Mouse (Mus musculus) spleen, adult 18-20 months (tissue): ENCODE measurements around the gene Strn4.

ENCODE experiments used
- DNase-seq, 2 experiments: peaks; one replicate each; pipeline ENCODE4 v3.0.0; 2022; ENCODE audit warnings: mixed read lengths in 2 of 2

The Strn4 gene

GRCm38 (mm10) chr7:16842645-16843063 is 27.0 kb downstream of the Strn4 start, which contains the start of gene Prkd2:
Gene Prkd2, plus strand, starts transcription at chr7:16842902.
- DNase-seq, result peak; percentile 89 to 95

DNA sequence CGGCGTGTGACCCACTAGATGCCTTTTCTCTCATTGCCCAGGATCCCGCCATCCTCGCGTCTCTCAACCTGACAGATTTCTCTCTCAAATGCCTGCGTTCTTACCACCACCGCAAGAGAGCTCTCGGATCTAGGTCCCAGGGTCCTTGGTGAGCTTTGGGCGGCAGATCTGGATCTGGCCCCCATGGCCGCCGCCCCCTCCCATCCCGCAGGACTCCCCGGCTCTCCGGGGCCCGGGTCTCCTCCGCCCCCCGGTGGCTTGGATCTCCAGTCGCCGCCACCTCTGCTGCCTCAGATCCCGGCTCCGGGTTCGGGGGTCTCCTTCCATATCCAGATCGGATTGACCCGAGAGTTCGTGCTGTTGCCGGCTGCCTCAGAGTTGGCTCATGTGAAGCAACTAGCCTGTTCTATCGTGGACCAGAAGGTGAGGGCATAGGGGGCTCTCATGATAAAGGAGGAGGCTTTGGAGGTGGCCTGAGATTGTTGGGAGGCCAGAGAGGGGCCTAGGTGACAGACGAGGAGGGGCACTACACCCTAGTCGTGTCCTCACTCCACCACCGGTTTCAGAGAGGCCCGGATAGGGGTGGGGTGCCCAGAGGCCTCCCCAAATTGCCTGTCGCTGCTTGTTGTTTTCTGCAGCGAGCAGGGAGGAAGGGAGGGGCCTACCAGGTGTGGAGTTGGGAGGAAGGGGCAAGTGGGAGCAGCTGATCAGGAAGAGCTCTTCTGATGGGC is 27.9 kb downstream of the Strn4 start:
- peak; percentile 58 to 66 for DNase-seq

DNA sequence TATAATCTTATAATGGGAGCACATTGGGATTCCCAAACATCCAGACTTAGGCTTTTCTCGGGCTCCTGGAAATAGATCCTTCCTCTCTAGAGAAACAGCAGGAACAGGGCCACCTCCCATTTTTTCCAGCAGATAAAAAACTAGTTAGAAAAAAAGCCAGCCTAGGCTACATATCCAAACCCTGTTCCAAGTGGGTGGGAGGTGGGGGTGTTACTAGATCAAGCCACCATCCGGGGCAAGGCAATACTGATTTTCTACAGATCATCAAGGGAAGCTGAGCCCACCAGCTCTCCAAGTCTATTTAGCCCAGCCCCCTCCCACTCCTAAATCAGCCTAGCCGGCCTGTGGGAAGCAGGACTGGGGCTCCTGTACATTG is 29.0 kb downstream of the Strn4 start:
- peak in 1 of 2 experiments; percentile 10 for DNase-seq

DNA sequence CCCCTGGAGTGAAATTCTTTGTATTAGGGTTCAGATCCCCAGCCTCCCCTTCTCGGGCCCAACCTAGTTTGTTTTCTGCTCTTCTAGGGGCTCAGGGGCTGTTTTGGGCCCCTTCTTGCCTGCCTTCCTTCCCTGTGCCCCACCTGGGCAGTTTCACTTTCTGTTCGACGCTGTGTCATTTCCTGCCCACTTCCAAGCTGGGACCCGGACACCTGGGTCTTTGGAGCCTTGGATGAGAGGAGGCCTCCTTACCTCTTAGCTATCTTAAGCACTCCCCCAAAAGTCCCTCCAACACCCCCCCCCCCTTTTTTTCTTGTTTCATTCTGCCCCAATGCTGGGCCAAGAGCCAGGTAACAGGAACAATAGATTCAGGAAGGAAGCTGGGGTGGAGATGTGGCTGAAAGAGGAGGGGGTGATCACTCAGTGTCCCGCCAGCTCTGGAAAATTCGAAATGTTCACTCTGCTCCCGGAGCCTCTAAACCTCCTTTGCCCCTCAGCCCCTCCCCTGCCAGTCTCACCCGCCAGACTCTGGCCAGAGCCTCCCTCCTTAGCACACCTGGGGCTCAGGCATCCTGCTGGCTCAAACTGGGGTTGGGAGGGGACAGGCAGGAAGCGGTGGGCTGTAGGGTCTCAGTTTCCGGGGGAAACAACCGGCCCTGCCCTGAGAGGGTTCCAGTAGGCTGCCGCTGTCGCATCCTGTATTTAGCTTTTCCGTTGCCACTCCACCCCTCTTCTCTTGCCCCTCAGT is 29.6 kb downstream of the Strn4 start:
- DNase-seq, result peak; percentile 66 to 73

- DNase-seq, result peak in 1 of 2 experiments; percentile 11
Measured at GRCm38 (mm10) chr7:16845820-16846167, 30.1 kb downstream of the Strn4 start.

DNA sequence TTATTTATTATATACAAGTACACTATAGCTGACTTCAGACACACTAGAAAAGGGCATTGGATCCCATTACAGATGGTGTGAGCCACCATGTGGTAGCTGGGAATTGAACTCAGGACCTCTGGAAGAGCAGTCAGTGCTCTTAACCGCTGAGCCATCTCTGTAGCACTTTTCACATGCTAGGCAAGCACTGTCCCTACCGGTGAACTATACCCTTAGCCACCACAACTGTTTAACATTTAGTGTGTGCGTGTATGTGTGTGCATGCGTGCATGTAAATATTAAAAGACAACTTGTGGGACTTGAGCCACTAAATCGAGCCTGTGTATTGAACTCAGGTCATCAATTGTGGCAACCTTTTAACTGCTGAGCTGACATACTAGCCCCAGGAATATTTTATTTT is 31.1 kb downstream of the Strn4 start:
- DNase-seq, result no peak

DNA sequence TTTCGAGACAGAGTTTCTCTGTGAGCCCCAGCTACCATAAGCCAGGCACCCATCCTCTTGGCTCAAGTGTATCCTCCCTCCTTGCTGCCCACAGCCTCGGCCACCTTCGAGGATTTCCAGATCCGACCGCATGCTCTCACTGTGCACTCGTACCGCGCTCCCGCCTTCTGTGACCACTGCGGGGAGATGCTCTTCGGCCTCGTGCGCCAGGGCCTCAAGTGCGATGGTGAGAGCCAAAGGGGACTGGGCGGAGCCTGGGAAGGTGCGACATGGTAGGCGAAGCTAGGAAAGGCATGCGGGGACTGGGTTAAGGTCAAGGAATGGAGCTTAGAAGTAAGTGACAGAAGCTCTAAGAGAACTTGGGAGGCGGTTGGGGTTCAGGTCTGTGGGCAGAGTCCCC is 31.8 kb downstream of the Strn4 start:
- no peak for DNase-seq

- peak; percentile 25 to 45 for DNase-seq
Measured at GRCm38 (mm10) chr7:16848579-16848978, 32.9 kb downstream of the Strn4 start.

DNA sequence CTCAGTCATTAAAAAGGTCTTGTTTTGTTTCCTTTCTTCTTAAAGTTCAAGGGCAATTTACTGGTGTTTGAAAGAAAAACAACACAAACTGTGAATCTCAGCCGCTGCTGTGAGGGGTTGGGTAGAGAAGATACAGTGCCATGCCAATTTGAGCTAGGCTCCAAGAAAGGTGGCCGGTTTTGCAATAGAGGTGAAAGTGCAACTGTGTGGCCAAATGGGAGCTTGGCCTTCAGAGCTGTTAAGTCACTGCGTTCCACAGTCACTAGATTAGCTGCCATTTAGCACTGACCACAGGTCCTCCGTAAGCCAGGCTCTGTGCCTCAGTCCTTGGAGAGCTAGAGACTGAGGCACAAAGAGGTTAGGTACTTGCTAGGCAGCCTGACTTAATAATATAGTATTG is 35.9 kb downstream of the Strn4 start:
- DNase-seq, result no peak

DNA sequence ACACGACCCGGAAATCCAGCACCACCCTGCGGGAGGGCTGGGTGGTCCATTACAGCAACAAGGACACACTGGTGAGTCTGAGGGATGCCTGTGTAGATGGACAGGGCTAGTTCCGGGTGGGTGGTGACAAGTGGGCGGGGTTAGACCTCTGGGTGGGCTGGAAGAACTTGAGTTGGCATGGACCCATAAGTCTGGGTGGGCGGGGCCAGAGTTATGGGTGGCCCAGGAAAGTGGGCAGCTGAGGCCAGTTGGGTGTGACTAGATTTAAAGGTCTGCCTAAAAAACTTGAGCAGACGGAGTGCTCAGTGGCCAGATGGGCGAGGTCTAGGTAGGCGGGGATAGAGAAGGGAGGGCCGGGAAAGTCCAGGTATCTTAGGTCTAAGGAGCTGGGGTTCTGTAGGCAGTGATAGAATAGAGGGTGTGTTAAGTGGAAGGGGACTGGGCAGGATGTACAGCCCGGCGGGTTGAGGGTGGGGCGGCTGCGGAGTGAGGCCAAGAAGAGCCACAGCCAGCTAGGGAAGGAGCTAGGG is 37.7 kb downstream of the Strn4 start:
- no peak for DNase-seq

GRCm38 (mm10) chr7:16858336-16858735 is 42.6 kb downstream of the Strn4 start:
- peak in 1 of 2 experiments; percentile 55 for DNase-seq

GRCm38 (mm10) chr7:16859902-16860651 is 44.4 kb downstream of the Strn4 start:
- DNase-seq, result peak in 1 of 2 experiments; percentile 68

DNA sequence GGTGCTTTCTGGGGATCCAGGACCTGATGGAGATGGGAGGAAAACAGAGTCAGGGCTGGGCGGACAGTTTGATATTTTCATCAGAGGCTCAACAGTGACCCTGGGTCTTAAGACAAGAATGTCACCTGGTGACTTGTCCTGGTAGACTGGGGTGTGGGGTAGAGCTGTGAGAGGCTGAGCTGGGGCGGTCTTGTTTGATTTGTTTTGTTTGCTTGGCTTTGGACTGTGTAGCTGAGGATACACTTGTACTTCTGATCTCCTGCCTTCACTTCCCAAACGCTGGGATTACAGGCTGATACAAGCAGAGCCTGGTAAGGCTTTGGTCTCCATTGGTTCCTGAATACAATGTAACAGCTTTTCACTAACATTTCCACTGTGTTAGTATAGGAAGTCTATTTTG is 51.8 kb downstream of the Strn4 start:
- DNase-seq, result no peak

- no peak for DNase-seq
Measured at GRCm38 (mm10) chr7:16869497-16869896, 53.8 kb downstream of the Strn4 start.

DNA sequence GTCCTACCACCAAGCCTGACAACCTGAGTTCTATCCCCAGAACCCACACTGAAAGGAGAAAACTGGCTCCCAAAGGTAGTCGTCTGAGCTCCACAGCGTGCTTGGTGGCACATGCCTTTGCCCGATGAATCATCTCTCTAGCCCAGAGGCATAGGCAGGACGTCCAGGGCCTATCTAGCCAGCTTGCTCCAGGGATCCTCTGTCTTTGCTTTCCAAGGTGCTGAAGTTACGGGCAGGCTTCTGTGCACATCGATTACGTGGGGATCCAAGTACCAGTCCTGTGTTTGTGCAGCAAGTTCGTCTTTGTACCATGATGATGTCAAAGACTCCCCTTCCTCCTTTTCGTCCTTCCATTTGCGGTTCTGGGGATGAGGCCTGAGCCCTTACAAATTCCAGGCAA is 55.9 kb downstream of the Strn4 start:
- no peak for DNase-seq

- DNase-seq, result no peak
Measured at GRCm38 (mm10) chr7:16872478-16872877, 56.8 kb downstream of the Strn4 start.

GRCm38 (mm10) chr7:16873392-16873791 is 57.7 kb downstream of the Strn4 start:
- no peak for DNase-seq

GRCm38 (mm10) chr7:16874190-16874589 is 58.5 kb downstream of the Strn4 start:
- DNase-seq, result peak; percentile 62 to 81

DNA sequence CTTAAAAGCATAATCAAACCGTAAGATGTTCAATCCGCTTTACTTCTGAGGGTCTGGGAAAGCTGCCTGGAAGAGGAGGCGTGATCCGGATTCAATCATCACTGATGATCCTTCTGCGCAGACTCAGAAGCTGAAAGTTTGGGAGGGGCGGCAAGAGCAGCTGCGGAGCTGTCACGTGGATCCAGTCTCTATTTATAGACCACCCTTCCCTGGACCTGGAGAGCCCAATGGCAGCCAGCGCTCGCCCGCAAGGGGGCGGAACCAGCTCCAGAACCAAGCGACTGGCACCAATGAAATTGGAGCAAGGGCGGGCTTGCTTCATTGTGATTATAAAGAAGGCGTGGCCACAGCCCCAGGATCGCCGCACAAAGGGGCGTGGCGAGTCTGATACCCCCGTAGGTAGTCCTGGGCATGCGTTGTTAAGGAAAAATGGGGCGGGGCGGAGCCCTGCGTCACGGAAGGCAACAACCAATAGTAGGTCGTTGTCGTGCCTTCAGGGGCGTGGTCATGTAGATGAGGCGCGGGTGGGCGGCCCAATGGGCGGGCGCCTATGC is 59.1 kb downstream of the Strn4 start:
- DNase-seq, result peak; percentile 98 to 99

DNA sequence AGATGAGACGGTGACA is 59.4 kb downstream of the Strn4 start, which contains the start of gene Dact3:
TSS of gene Dact3 (plus strand) at position 8 of the 16 bp plus-strand sequence.
- no peak for DNase-seq

GRCm38 (mm10) chr7:16875326-16875725 is 59.6 kb downstream of the Strn4 start:
- DNase-seq, result no peak

- no peak for DNase-seq
Measured at GRCm38 (mm10) chr7:16876006-16876405, 60.3 kb downstream of the Strn4 start.

GRCm38 (mm10) chr7:16876608-16877007 is 60.9 kb downstream of the Strn4 start:
- no peak for DNase-seq

DNA sequence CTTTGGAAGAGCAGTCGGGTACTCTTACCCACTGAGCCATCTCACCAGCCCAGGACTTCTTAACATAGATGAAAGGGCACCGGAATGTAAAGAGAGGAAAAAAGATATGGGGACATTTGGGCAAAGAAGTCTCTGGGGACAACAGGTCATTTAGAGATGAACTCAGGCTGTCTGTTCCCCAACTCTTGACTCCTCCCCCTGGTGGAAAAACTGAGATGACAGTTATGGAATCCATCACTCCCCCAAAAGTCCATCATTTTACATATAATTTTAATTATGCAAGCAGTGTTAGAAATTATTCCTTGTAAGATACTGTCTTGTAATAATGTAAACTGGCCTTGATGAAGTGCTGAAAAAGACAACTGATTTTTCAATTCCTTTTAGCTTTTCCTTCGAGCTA is 62.0 kb downstream of the Strn4 start:
- DNase-seq, result no peak
